Mouse (Mus musculus) lung, embryonic 14.5 days (tissue): Measurements from ENCODE around the gene 1700123O20Rik. TPM values are rescaled to one million over a fixed set of nuclear protein-coding genes. Genes with fewer than 3 reads are reported as not detected.

ENCODE experiments used
- ATAC-seq: fragments of 200-750 bp; cut with Nextera tagmentation; 2 replicates; pipeline ENCODE4 v1.8.0; 2017; ENCODE audit warnings: mild to moderate bottlenecking, moderate TSS enrichment, moderate library complexity; ENCODE audit not compliant: insufficient read depth
- DNase-seq: peaks from one replicate; pipeline ENCODE4 v3.0.0-alpha.2; 2015
- H3K27ac ChIP-seq: fragments of 300-500 bp; sonication (generic); 2 replicates; pipeline ENCODE4 v1.5.1; 2014; ENCODE audit warnings: low read depth, mild to moderate bottlenecking, moderate library complexity
- H3K27me3 ChIP-seq: fragments of 300-500 bp; sonication (generic); 2 replicates; pipeline ENCODE4 v1.6.1; 2014; ENCODE audit warnings: low read length, control low read depth; ENCODE audit not compliant: insufficient read depth
- H3K36me3 ChIP-seq: fragments of 300-500 bp; sonication (generic); 2 replicates; pipeline ENCODE4 v1.6.1; 2014; ENCODE audit warnings: control low read depth; ENCODE audit not compliant: insufficient read depth
- H3K4me1 ChIP-seq: fragments of 300-500 bp; sonication (generic); 2 replicates; pipeline ENCODE4 v1.6.1; 2014; ENCODE audit warnings: antibody characterized with exemption, control low read depth; ENCODE audit not compliant: insufficient read depth
- H3K4me2 ChIP-seq: fragments of 300-500 bp; sonication (generic); 2 replicates; pipeline ENCODE4 v1.6.1; 2014; ENCODE audit warnings: mild to moderate bottlenecking
- H3K4me3 ChIP-seq: fragments of 300-500 bp; sonication (generic); 2 replicates; pipeline ENCODE4 v1.5.1; 2014; ENCODE audit warnings: low read depth, low read length
- H3K9ac ChIP-seq: fragments of 300-500 bp; sonication (generic); 2 replicates; pipeline ENCODE4 v1.6.1; 2014
- H3K9me3 ChIP-seq: fragments of 300-500 bp; sonication (generic); 2 replicates; pipeline ENCODE4 v1.6.1; 2016; ENCODE audit warnings: low read depth, low read length, control low read depth
- CTCF ChIP-seq: IDR thresholded peaks from 2 replicates; pipeline ENCODE4 v1.5.1; 2016; ENCODE audit warnings: antibody characterized with exemption, low read depth
- WGBS: fragments of 180-500 bp; shearing (Covaris S2); extraction: QIAGEN DNeasy Blood & Tissue Kit; methylation state at CpG from one replicate; pipeline ENCODE4 v1.1.7; 2014; 5-methylcytosine and 5-hydroxymethylcytosine counted together
- polyA plus RNA-seq: library from polyadenylated mRNA; unstranded; fragments of >200 nt; fragmentation: Nextera tagmentation; extraction: Ambion mirVana; gene quantifications from 2 replicates; pipeline ENCODE4 v1.2.1, GENCODE M21; 2014

The 1700123O20Rik gene
- polyA plus RNA-seq, 1 experiment from 2014 or later = 83.2 TPM

DNA sequence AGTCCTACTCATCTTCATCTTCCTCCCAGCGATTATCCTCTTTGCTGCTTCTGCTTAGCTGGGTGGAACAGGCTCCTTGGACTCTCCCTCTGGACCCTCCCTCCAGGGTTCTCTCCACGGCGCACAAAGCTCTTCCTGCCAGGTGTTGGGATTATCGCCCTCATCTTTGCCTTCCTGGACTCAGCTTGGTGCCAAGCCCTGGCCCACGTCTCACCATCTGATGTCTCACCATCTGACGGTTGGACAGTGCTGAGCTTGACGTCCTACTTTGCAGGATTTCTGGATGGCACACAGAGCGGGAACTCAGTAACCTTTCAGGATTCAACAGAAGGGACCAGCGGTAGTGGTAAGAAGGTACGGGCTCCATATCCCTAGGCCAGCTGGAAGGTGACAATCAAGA, 35.7 kb downstream of the 1700123O20Rik start:
- Histone ChIP-seq H3K4me3 (no peak overlapping the region), H3K27ac (no peak overlapping the region)
- TF ChIP-seq CTCF = no peak

DNA sequence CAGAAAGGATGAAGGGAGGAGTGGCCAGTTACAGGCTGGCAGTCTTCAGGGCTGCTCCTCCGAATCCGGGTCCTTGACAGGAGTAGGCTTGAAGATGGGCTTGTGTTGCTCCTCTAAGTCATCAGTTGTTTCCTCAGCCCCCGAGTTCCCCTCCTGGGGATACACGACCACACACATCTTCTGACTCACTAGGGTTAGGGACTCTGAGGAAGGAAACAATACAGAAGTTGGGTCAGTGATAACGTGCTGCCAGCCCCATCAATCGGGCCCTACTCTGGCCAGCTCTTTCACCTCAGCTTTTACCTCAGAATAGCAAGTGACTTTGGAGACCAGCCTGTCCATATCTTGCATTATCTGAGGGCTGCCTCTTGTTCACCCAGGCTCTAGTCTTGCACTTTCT, 38.0 kb downstream of the 1700123O20Rik start:
- no peak for ATAC-seq
- no peak for DNase-seq

More for the DNA sequence above, 35.7 kb downstream of the 1700123O20Rik start:
- 81% methylated on average over 10 of the region's 10 CpGs for WGBS
- no peak overlapping the region for H3K4me2 ChIP-seq
- no peaks in the 10 kb centered on the region for H3K9me3 ChIP-seq
- H3K9ac ChIP-seq = no peak overlapping the region
- H3K4me1 ChIP-seq = no peaks in the 10 kb centered on the region
- H3K36me3 ChIP-seq = no peaks in the 10 kb centered on the region
- ATAC-seq = no peak
- no peak for DNase-seq
- no peaks in the 10 kb centered on the region; the same call in 1 of the 2 replicates for H3K27me3 ChIP-seq

DNA sequence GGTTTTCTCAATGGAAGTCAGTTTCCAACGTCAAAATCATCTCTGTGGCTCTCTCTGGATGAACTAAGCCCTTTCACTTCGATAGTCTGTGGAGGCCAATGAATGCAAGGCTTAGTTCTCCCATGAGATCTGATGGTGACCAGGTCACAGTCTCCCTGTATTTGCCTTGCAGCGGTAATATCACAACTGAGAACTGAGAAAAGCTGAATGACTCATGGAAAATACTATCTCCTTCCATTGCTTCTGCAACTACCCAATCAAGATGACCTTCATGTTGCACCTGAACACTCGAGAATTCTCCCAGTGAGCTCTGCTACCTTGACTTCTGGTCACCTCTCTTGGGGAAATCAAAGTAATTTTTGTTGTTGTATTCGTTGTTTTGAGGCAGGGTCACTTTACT, 41.5 kb downstream of the 1700123O20Rik start:
- no peaks in the 10 kb centered on the region for H3K36me3 ChIP-seq
- H3K27me3 ChIP-seq = no peaks in the 10 kb centered on the region; the same call in 1 of the 2 replicates
- H3K27ac ChIP-seq = no peak overlapping the region
- no peaks in the 10 kb centered on the region for H3K9me3 ChIP-seq
- no peak overlapping the region for H3K4me2 ChIP-seq
- no peak for ATAC-seq
- 68% methylated on average over 5 of the region's 5 CpGs for WGBS
- H3K4me3 ChIP-seq = no peak overlapping the region
- no peaks in the 10 kb centered on the region for H3K4me1 ChIP-seq
- H3K9ac ChIP-seq = no peak overlapping the region
- no peak for DNase-seq
- no peak for TF ChIP-seq CTCF

More for the DNA sequence above, 38.0 kb downstream of the 1700123O20Rik start:
- H3K36me3 ChIP-seq = no peaks in the 10 kb centered on the region
- H3K9ac ChIP-seq = no peak overlapping the region
- no peaks in the 10 kb centered on the region for H3K4me1 ChIP-seq
- no peaks in the 10 kb centered on the region for H3K9me3 ChIP-seq
- H3K27ac ChIP-seq = no peak overlapping the region
- H3K4me3 ChIP-seq = no peak overlapping the region
- WGBS = 71% methylated on average over 6 of the region's 6 CpGs
- no peaks in the 10 kb centered on the region; the same call in 1 of the 2 replicates for H3K27me3 ChIP-seq
- no peak for TF ChIP-seq CTCF
- no peak overlapping the region for H3K4me2 ChIP-seq

GRCm38 (mm10) chr14:54728823-54729653, 43.0 kb downstream of the 1700123O20Rik start:
- 73% methylated on average over 13 of the region's 13 CpGs for WGBS
- DNase-seq (no peak), ATAC-seq (no peak)
- Histone ChIP-seq H3K27ac (no peak overlapping the region), H3K36me3 (no peaks in the 10 kb centered on the region), H3K4me1 (no peaks in the 10 kb centered on the region), H3K9ac (no peak overlapping the region), H3K4me3 (no peak overlapping the region), H3K9me3 (no peaks in the 10 kb centered on the region), H3K4me2 (no peak overlapping the region), H3K27me3 (no peaks in the 10 kb centered on the region; the same call in 1 of the 2 replicates)
- no peak for TF ChIP-seq CTCF

DNA sequence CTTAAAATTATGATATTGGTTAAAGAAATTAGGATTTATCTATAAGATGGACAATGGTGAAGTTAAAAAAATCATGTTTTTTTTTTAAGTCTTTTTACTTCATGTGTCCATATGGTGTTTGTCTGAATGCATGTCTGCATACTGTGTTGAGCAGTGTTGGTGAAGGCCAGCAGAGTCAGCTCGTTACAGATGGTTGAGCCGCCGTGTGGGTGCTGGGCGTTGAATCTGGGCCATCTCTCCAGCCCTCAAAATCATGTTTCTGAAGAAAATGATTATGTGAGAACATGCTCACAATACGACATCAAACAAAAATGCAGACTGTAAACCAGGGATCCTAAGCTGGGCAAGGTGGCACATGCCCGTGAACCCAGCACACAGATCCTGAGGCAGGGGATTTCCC, 44.3 kb downstream of the 1700123O20Rik start:
- Histone ChIP-seq H3K4me1 (no peaks in the 10 kb centered on the region), H3K27ac (no peak overlapping the region), H3K4me2 (no peak overlapping the region), H3K9me3 (no peaks in the 10 kb centered on the region), H3K4me3 (no peak overlapping the region), H3K9ac (no peak overlapping the region), H3K36me3 (no peaks in the 10 kb centered on the region), H3K27me3 (no peaks in the 10 kb centered on the region)
- 58% methylated on average over 6 of the region's 6 CpGs for WGBS
- no peak for DNase-seq
- ATAC-seq = no peak
- no peak for TF ChIP-seq CTCF

GRCm38 (mm10) chr14:54732206-54732605, 46.2 kb downstream of the 1700123O20Rik start:
- 84% methylated on average over 8 of the region's 8 CpGs for WGBS
- Histone ChIP-seq H3K36me3 (no peaks in the 10 kb centered on the region), H3K4me3 (no peak overlapping the region), H3K4me2 (no peak overlapping the region), H3K27ac (no peak overlapping the region), H3K27me3 (no peaks in the 10 kb centered on the region), H3K9me3 (no peaks in the 10 kb centered on the region), H3K4me1 (no peaks in the 10 kb centered on the region), H3K9ac (no peak overlapping the region)
- DNase-seq = no peak
- TF ChIP-seq CTCF = no peak
- ATAC-seq = no peak

DNA sequence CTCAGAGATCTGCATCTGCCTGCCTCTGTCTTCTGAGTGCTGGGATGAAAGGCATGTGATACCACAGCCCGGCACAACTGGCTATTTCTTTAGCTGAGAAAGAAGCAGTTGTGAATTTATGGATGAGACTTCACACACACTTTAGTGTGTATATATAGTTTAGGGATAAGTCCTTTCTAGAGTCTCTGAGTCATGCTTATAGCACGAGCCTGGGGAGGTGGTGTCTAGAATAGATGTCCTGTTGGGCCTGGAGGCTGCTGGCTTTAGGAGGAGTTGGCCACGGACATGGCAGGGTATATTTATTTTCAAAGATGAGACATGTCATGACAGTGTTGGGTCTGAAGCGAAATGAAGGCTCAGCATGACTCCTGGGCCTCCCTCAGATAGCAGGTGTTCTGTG, 48.0 kb downstream of the 1700123O20Rik start:
- no peak overlapping the region for H3K4me3 ChIP-seq
- H3K27me3 ChIP-seq = no peaks in the 10 kb centered on the region
- 56% methylated on average over 4 of the region's 4 CpGs for WGBS
- no peak for TF ChIP-seq CTCF
- H3K9ac ChIP-seq = no peak overlapping the region
- H3K36me3 ChIP-seq = no peaks in the 10 kb centered on the region
- H3K27ac ChIP-seq = no peak overlapping the region
- H3K4me1 ChIP-seq = no peaks in the 10 kb centered on the region
- H3K9me3 ChIP-seq = no peaks in the 10 kb centered on the region
- no peak for ATAC-seq
- DNase-seq = no peak
- no peak overlapping the region for H3K4me2 ChIP-seq
